Mouse (Mus musculus) layer of hippocampus, postnatal 36 days (tissue): ENCODE results near the gene Reln. TPM values are rescaled to one million over a fixed set of nuclear protein-coding genes. Genes with fewer than 3 reads are reported as not detected.
A peak's percentile ranks its signal among the peaks of the same experiment; 100 is the strongest.

Source experiments
- DNase-seq, 2 experiments: peaks; one replicate each; pipeline ENCODE4 v3.0.0; 2022
- total RNA-seq, 2 experiments: library from RNA; stranded (reverse); gene quantifications; 2 replicates each; pipeline ENCODE4 v1.2.3; 2021

Gene Reln
- total RNA-seq, 2 experiments from 2014 or later = 41.4 to 54.1 TPM

GRCm38 (mm10) chr5:21931151-21931550 is 413.4 kb downstream of the Reln start:
- no peak for DNase-seq

GRCm38 (mm10) chr5:21920310-21920709 is 424.2 kb downstream of the Reln start:
- DNase-seq = no peak

DNA sequence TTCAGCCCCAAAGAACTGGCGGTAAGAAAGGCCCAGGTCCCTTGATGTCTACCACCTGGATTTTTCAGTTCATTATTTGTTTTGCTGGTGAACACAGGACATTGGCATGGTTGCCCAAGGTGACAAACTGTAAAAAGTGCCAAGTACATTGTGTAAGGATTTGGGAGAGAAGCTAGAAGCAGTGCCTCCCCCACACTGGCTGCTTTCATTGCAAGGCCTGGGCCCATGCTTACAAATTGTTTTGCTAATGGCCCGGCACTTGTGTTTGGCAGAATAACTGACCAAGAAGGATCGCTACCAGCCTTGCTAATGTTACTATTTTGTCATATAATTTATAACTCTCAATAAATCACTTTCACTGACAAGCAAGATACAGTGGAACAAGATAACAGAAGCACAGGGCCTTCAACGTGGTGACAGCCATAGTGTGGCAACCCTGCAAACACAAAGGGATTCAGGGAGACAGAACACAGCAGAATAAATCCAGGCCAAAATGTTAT is 425.2 kb downstream of the Reln start:
- no peak for DNase-seq

DNA sequence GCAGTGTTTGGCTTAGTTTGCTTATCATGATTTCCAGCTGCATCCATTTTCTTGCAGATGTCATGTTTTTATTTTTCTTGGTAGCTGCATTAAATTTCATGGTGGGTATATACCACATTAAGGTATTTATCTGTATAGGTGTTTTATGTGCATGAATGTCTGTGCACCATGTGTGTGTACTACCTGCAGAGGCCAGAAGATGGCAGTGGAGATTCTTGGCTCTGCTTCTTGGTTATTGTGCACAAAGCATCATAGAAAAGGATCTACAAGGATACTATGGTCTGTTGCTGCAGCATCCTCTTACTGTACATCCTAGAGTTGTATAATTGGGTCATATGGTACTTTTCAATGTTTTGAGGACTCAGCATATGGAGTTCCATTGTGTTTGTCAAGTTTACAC is 428.5 kb downstream of the Reln start:
- no peak for DNase-seq

GRCm38 (mm10) chr5:21914776-21915175 is 429.7 kb downstream of the Reln start:
- DNase-seq = no peak

- no peak for DNase-seq
These were observed 431.5 kb downstream of the Reln start for GRCm38 (mm10) chr5:21912835-21913530.

- DNase-seq = no peak
These were observed 433.8 kb downstream of the Reln start for GRCm38 (mm10) chr5:21910726-21911125.

DNA sequence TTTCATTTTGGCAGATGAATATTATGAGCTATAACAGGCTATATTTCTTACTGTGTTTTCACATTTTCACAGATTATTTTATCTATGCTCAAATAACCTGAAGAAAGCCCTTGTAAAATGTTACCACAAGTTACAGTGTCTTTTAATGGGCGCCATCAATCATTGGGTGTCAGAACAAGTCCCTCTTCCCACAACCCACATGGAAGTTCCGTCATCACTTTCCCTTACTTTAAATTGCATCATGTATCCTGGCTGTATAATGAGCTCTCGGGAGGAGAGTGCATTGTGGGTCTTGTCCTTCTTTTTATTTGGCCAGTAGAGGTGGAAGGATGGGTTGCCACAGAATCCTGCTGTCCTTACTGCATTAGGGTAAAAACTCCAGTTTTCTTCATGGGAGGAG is 434.8 kb downstream of the Reln start:
- no peak for DNase-seq

GRCm38 (mm10) chr5:21901411-21901810 is 443.1 kb downstream of the Reln start:
- DNase-seq = no peak

GRCm38 (mm10) chr5:21900891-21901290 is 443.6 kb downstream of the Reln start:
- DNase-seq = no peak

- DNase-seq = no peak
These were observed 445.6 kb downstream of the Reln start for GRCm38 (mm10) chr5:21898875-21899274.

- DNase-seq = no peak
These were observed 447.9 kb downstream of the Reln start for GRCm38 (mm10) chr5:21896586-21896985.

GRCm38 (mm10) chr5:21894168-21894567 is 450.3 kb downstream of the Reln start:
- no peak for DNase-seq

GRCm38 (mm10) chr5:21866750-21867149 is 477.8 kb downstream of the Reln start:
- no peak for DNase-seq

- DNase-seq = peak; percentile 12 to 13
These were observed 478.2 kb downstream of the Reln start for GRCm38 (mm10) chr5:21866311-21866712.

DNA sequence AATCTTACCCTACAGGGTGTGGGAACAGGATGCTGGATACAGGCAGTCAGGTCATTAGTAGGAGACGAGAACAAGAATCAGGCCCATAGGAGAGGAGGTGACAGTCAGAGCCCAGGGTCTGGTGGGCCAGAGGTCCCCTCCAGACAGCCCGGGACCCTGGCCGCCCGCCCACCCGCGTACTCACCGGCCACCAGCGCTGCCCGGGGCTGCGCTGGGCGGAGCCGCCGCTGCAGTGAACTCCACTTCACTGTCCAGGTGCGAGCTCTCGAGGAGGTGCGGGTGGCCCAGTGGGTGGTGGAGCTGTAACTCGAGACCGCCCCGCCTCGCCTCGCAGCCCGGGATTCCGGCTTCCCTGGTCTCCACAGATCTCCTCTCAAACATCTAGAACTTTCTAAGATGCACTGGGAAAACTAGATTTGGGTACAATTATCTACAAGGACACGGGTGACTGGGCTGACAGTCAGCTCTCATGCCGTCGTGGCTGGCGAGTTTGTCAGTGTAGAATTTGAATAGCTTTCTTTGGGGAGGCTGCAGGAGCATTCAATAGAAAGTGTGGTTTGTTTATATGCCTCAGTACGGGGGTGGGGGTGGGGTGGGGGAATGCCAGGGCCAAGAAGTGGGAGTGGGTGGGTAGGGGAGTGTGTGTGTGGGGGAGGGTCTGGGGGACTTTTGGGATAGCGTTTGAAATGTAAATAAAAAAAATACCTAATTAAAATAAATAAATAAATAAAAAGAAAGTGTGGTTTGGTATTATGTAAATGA is 479.0 kb downstream of the Reln start, which contains the start of gene Slc26a5:
Slc26a5 (minus strand) TSS at position 259 of the 762 bp plus-strand sequence.
- DNase-seq = no peak

DNA sequence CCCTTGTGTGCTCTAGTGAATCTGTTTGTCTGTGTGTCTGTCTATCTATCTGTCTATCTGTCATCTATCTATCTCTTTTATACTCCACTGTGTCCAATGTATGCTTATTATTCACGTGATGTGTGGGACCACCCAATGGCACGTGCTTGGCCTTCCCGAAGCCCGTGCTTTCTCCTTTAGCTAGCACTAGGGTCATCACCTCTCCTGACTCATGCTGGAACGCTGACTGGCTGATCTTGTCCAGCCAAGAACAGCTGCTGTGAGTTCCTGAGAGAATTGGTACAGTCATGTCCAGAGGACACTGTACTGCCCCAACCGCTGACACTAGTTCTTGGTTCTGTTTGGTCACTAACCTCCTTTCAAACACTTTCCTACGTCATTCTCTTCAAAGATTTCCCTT is 485.8 kb downstream of the Reln start:
- DNase-seq = no peak

- DNase-seq = peak; percentile 4 to 9
These were observed 492.7 kb downstream of the Reln start for GRCm38 (mm10) chr5:21851679-21852340.

DNA sequence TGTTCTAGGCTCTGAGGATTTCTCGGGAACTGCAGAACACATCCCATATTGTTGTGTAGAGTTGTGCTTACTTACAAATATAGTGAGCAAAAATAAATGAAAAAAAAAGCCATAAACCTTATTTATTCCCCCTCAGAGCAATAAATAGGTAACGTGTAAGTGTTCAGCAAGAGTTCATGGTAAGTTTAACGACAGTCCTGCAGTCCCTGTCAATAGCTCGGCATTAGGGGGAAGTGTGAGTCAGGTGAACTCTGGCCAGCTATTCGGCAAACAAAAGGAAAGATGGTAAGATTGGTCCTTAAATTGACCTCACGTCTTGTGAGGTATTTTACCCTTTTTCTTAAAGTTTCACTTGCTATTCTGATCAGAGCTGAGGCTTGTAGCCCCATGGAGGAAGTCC is 497.1 kb downstream of the Reln start:
- DNase-seq = no peak

- DNase-seq = no peak
These were observed 497.7 kb downstream of the Reln start for GRCm38 (mm10) chr5:21846616-21847290.

DNA sequence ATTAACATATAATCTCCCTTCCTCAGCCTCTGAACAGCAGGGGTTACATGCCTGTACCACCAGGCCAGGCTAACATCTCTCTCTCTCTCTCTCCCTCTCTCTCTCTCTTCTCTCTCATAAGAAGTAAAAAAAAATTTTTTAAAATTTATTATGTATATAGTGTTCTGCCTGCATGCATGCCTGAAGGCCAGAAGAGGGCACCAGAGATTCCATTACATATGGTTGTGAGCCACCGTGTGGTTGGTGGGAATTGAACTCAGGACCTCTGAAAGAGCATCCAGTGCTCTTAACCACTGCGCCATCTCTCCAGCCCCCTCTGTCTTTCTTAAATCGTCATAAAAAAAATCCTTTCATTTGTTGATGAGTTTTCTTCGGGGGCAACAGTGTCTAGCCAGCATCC is 499.8 kb downstream of the Reln start:
- DNase-seq = no peak
